Mouse (Mus musculus) neural tube, embryonic 15.5 days (tissue): Measurements from ENCODE around the gene Man1a. TPM values are rescaled to one million over a fixed set of nuclear protein-coding genes. Genes with fewer than 3 reads are reported as not detected.

ENCODE experiments used
- ATAC-seq: fragments of 200-750 bp; cut with Nextera tagmentation; 2 replicates; pipeline ENCODE4 v1.8.0; 2017; ENCODE audit warnings: mild to moderate bottlenecking, moderate TSS enrichment, moderate library complexity; ENCODE audit not compliant: low FRiP score
- H3K27ac ChIP-seq: fragments of 300-500 bp; sonication (generic); replicated peaks from 2 replicates; pipeline ENCODE4 v1.5.1; 2015; ENCODE audit warnings: mild to moderate bottlenecking, inconsistent platforms
- H3K27me3 ChIP-seq: fragments of 300-500 bp; sonication (generic); replicated peaks from 2 replicates; pipeline ENCODE4 v1.6.1; 2015; ENCODE audit warnings: inconsistent platforms
- H3K36me3 ChIP-seq: fragments of 300-500 bp; sonication (generic); 2 replicates; pipeline ENCODE4 v1.6.1; 2015; ENCODE audit warnings: inconsistent platforms
- H3K4me1 ChIP-seq: fragments of 300-500 bp; sonication (generic); 2 replicates; pipeline ENCODE4 v1.6.1; 2015; ENCODE audit warnings: inconsistent platforms
- H3K4me2 ChIP-seq: fragments of 300-500 bp; sonication (generic); 2 replicates; pipeline ENCODE4 v1.6.1; 2015; ENCODE audit warnings: inconsistent platforms, mild to moderate bottlenecking, moderate library complexity
- H3K4me3 ChIP-seq: fragments of 300-500 bp; sonication (generic); replicated peaks from 2 replicates; pipeline ENCODE4 v1.5.1; 2015; ENCODE audit warnings: mild to moderate bottlenecking, inconsistent platforms
- H3K9ac ChIP-seq: fragments of 300-500 bp; sonication (generic); replicated peaks from 2 replicates; pipeline ENCODE4 v1.6.1; 2015; ENCODE audit warnings: mild to moderate bottlenecking, inconsistent platforms
- H3K9me3 ChIP-seq: fragments of 300-500 bp; sonication (generic); replicated peaks from 2 replicates; pipeline ENCODE4 v1.6.1; 2016; ENCODE audit warnings: inconsistent platforms
- WGBS: fragments of 180-500 bp; shearing (Covaris S2); methylation state at CpG from one replicate; pipeline ENCODE4 v1.1.7; 2015; ENCODE audit warnings: mixed read lengths; 5-methylcytosine and 5-hydroxymethylcytosine counted together
- polyA plus RNA-seq: library from polyadenylated mRNA; unstranded; fragments of >200 nt; fragmentation: Nextera tagmentation; extraction: Ambion mirVana; gene quantifications from 2 replicates; pipeline ENCODE4 v1.2.1, GENCODE M21; 2015

Man1a gene
- polyA plus RNA-seq, 1 experiment from 2014 or later: 5.3 TPM

DNA sequence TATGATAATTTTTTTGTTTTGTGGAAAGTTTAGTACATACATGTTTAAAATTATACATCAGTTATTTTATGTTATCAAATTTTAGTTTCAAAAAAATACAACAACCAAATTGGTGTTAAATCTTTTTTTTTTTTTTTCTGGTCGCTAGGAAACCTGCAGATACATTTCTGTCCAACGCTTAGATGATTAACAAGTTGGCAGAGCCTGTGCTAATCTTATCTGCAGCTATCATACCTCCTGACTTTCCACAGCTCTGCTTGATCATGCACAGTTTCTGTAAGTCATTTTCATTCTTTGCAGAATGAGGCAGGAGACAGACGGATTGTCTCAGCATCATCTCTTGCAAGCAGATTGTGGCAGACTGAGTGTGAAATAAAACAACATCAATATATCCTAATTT is 69.5 kb downstream of the Man1a start:
- ATAC-seq: no peak
- 88% methylated on average over 3 of the region's 3 CpGs for WGBS

DNA sequence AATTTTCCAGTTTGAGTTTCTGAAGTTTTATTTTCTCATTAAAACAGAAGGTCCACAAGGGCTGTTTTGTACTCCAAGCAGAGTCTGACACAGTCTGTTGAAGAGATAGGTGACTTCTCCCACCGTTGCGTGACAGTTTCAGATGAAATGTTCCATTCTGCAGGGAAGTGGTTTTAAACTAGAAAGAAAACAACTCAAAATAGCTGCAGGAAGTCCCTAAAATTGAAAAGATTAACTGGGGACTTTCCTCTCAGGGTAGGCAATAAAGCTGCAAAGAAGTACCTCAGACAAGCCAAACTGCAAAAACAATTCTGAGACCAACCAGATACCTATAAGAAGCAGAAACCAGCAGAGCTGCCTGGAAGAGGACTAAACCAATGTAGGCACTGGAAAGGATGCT is 70.6 kb downstream of the Man1a start:
- no peaks in the 10 kb centered on the region for H3K4me1 ChIP-seq
- H3K36me3 ChIP-seq: no peaks in the 10 kb centered on the region
- H3K9ac ChIP-seq: no peak overlapping the region
- WGBS: 91% methylated on average over 2 of the region's 2 CpGs
- H3K9me3 ChIP-seq: no peaks in the 10 kb centered on the region
- no peaks in the 10 kb centered on the region for H3K27me3 ChIP-seq
- no peak overlapping the region for H3K4me3 ChIP-seq
- no peak overlapping the region for H3K27ac ChIP-seq
- no peak for ATAC-seq
- no peak overlapping the region for H3K4me2 ChIP-seq

More for the DNA sequence above, 69.5 kb downstream of the Man1a start:
- no peaks in the 10 kb centered on the region for H3K4me1 ChIP-seq
- H3K36me3 ChIP-seq: no peaks in the 10 kb centered on the region
- no peaks in the 10 kb centered on the region for H3K9me3 ChIP-seq
- H3K27ac ChIP-seq: no peak overlapping the region
- H3K4me3 ChIP-seq: no peak overlapping the region
- no peak overlapping the region for H3K9ac ChIP-seq
- no peaks in the 10 kb centered on the region for H3K27me3 ChIP-seq
- no peak overlapping the region for H3K4me2 ChIP-seq

GRCm38 (mm10) chr10:54002936-54003335 is 73.5 kb downstream of the Man1a start:
- H3K4me2 ChIP-seq: no peak overlapping the region
- H3K9ac ChIP-seq: no peak overlapping the region
- no peaks in the 10 kb centered on the region for H3K4me1 ChIP-seq
- ATAC-seq: no peak
- no peak overlapping the region for H3K4me3 ChIP-seq
- no peaks in the 10 kb centered on the region for H3K9me3 ChIP-seq
- 86% methylated on average over 2 of the region's 2 CpGs for WGBS
- no peak overlapping the region for H3K27ac ChIP-seq
- no peaks in the 10 kb centered on the region for H3K36me3 ChIP-seq
- no peaks in the 10 kb centered on the region for H3K27me3 ChIP-seq

GRCm38 (mm10) chr10:53997301-53997700 is 79.1 kb downstream of the Man1a start:
- WGBS: 95% methylated on average over 13 of the region's 13 CpGs
- Histone ChIP-seq H3K27ac (no peak overlapping the region), H3K4me3 (no peak overlapping the region), H3K4me2 (no peak overlapping the region), H3K4me1 (no peaks in the 10 kb centered on the region), H3K27me3 (no peaks in the 10 kb centered on the region), H3K9ac (no peak overlapping the region), H3K36me3 (no peaks in the 10 kb centered on the region), H3K9me3 (no peaks in the 10 kb centered on the region)
- no peak for ATAC-seq

DNA sequence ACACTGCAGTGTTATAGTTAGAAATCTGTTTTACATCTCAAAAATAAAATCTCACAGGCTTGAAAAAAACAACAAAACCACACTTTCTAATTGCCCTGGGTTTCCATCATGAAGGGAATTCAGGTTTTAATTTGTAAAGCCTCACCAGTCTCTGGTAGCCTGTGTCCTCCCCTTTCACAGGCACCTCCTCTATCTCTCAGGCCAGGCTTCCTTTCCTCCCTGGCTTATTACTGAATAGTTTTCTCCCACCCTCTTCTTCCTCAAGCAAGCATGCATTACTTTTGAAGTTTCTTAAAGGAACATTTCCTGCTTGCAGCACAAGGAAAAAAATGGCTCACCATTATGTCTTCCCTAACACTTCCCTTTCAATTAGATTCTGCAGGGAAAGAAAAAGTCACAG is 80.2 kb downstream of the Man1a start:
- H3K4me3 ChIP-seq: no peak overlapping the region

DNA sequence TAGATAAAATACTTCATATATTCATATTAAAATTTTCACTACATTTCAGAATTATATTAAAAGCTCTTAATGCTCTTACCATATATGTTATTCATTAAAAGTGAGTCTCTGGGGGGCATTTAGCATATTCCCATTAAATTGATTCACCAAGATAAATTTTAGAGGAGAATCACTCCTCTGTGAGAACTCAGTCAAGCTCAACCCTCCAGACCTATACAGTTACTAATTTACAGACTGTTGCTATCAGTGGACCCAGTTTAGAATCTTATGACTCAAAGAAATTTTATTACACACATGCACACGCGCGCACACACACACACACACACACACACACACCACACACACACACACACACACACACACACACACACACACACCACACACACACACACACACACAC is 81.8 kb downstream of the Man1a start:
- Histone ChIP-seq H3K4me1 (no peaks in the 10 kb centered on the region), H3K27ac (no peak overlapping the region), H3K4me3 (no peak overlapping the region), H3K9ac (no peak overlapping the region), H3K36me3 (no peaks in the 10 kb centered on the region), H3K4me2 (no peak overlapping the region), H3K9me3 (no peaks in the 10 kb centered on the region), H3K27me3 (no peaks in the 10 kb centered on the region)
- WGBS: 92% methylated on average over 3 of the region's 3 CpGs
- ATAC-seq: no peak

More for the DNA sequence above, 80.2 kb downstream of the Man1a start:
- ATAC-seq: no peak
- Histone ChIP-seq H3K9ac (no peak overlapping the region), H3K27ac (no peak overlapping the region), H3K36me3 (no peaks in the 10 kb centered on the region), H3K4me2 (no peak overlapping the region), H3K9me3 (no peaks in the 10 kb centered on the region), H3K27me3 (no peaks in the 10 kb centered on the region), H3K4me1 (no peaks in the 10 kb centered on the region)

- no peaks in the 10 kb centered on the region for H3K36me3 ChIP-seq
- no peaks in the 10 kb centered on the region for H3K4me1 ChIP-seq
- no peak for ATAC-seq
- no peaks in the 10 kb centered on the region for H3K9me3 ChIP-seq
- H3K9ac ChIP-seq: no peak overlapping the region
- H3K27me3 ChIP-seq: no peaks in the 10 kb centered on the region
- no peak overlapping the region for H3K27ac ChIP-seq
- H3K4me3 ChIP-seq: no peak overlapping the region
- 87% methylated on average over 4 of the region's 4 CpGs for WGBS
- no peak overlapping the region for H3K4me2 ChIP-seq
These were observed 86.0 kb downstream of the Man1a start for GRCm38 (mm10) chr10:53990434-53990833.

DNA sequence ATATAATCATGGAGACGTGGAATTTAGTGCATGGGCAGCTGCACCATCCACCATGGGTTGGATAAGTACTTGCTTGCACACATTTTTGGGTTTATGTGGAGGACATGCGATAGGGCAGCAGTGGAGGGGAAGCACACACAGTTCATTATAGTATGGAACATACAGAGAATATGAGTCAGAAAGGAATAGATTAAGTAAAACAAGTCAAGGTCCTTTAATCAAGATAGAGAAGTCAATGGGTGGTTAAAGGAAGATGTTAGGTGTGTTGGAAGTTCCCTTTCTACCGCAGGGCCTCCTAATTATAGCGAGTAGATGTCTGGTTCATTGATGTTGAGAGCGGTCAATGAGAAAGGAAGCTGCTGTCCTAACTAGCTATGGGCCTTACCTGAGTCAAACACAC is 91.5 kb downstream of the Man1a start:
- 94% methylated on average over 5 of the region's 5 CpGs for WGBS
- ATAC-seq: no peak
- H3K9me3 ChIP-seq: no peaks in the 10 kb centered on the region
- H3K27me3 ChIP-seq: no peaks in the 10 kb centered on the region
- 0 out of 2 replicates have a peak, but pooled peaks cover 4% of the 10 kb centered on the region for H3K4me1 ChIP-seq
- H3K4me3 ChIP-seq: no peak overlapping the region
- no peak overlapping the region for H3K9ac ChIP-seq
- no peak overlapping the region for H3K27ac ChIP-seq
- H3K36me3 ChIP-seq: no peaks in the 10 kb centered on the region
- H3K4me2 ChIP-seq: no peak overlapping the region

- 0 out of 2 replicates have a peak, but pooled peaks cover 4% of the 10 kb centered on the region for H3K4me1 ChIP-seq
- H3K27me3 ChIP-seq: no peaks in the 10 kb centered on the region
- H3K27ac ChIP-seq: no peak overlapping the region
- H3K36me3 ChIP-seq: no peaks in the 10 kb centered on the region
- H3K9ac ChIP-seq: no peak overlapping the region
- no peak overlapping the region for H3K4me3 ChIP-seq
- 25% methylated on average over 3 of the region's 3 CpGs for WGBS
- no peak for ATAC-seq
- no peaks in the 10 kb centered on the region for H3K9me3 ChIP-seq
- no peak overlapping the region for H3K4me2 ChIP-seq
These were observed 92.3 kb downstream of the Man1a start for GRCm38 (mm10) chr10:53984086-53984485.

GRCm38 (mm10) chr10:53978647-53979046 is 97.8 kb downstream of the Man1a start:
- no peak overlapping the region for H3K27ac ChIP-seq
- H3K9me3 ChIP-seq: no peaks in the 10 kb centered on the region
- 72% methylated on average over 1 of the region's 1 CpGs for WGBS
- no peaks in the 10 kb centered on the region for H3K36me3 ChIP-seq
- no peak overlapping the region for H3K4me3 ChIP-seq
- H3K27me3 ChIP-seq: no peaks in the 10 kb centered on the region
- no peak for ATAC-seq
- H3K9ac ChIP-seq: no peak overlapping the region
- H3K4me2 ChIP-seq: no peak overlapping the region
- no peaks in the 10 kb centered on the region for H3K4me1 ChIP-seq

DNA sequence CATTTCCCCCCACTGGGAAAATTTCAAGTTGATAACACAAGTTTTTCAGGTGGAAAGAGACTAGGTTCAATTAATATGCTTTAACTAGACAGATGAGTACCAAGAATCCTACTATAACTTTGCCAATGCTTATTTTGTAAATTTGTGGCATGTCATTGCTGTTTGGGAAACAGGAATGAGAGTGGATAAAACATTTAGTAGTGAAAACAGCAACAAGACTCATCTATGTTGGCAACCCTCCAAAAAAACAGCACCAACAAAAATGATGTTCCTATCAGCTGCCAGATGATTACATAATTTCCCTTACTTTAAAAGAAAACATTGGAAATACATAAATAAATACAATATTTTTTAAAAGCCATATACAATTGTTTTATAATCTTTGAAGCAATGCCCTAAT is 102.2 kb downstream of the Man1a start:
- Histone ChIP-seq H3K9me3 (no peaks in the 10 kb centered on the region), H3K9ac (no peak overlapping the region), H3K36me3 (no peaks in the 10 kb centered on the region), H3K4me2 (no peak overlapping the region), H3K27me3 (no peaks in the 10 kb centered on the region), H3K4me1 (no peaks in the 10 kb centered on the region), H3K4me3 (no peak overlapping the region), H3K27ac (no peak overlapping the region)
- no peak for ATAC-seq

GRCm38 (mm10) chr10:53959759-53960158 is 116.7 kb downstream of the Man1a start:
- ATAC-seq: no peak
- Histone ChIP-seq H3K27ac (no peak overlapping the region), H3K9me3 (no peaks in the 10 kb centered on the region), H3K4me2 (no peak overlapping the region), H3K4me3 (no peak overlapping the region), H3K27me3 (no peaks in the 10 kb centered on the region), H3K4me1 (0 out of 2 replicates have a peak, but pooled peaks cover 3% of the 10 kb centered on the region), H3K36me3 (no peaks in the 10 kb centered on the region), H3K9ac (no peak overlapping the region)
- WGBS: 81% methylated on average over 3 of the region's 3 CpGs

DNA sequence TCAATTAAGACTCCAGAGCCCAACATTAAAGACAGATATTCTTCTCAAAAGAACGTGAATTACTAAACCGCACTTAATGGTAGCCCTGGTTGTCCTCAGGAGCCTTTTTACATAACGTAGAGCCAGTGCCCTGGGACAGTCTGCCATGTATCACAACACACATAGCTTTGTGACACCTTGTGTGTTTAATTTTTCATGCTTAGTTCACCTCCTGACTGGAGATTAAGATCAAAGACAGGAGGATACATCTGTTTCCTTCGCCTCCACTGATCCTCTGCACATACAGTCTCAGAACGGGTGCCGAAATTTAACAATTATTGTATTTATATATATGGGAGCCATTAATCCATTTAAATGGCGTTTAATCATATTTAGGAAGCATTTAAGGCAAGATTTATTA is 134.8 kb downstream of the Man1a start:
- Histone ChIP-seq H3K27me3 (no peaks in the 10 kb centered on the region), H3K27ac (no peak overlapping the region), H3K36me3 (no peaks in the 10 kb centered on the region), H3K4me1 (no peaks in the 10 kb centered on the region), H3K4me3 (no peak overlapping the region), H3K4me2 (no peak overlapping the region), H3K9ac (no peak overlapping the region), H3K9me3 (no peaks in the 10 kb centered on the region)
- no peak for ATAC-seq
- 74% methylated on average over 7 of the region's 7 CpGs for WGBS
